Mouse (Mus musculus) stomach, postnatal 0 days (tissue): ENCODE data around the gene Ei24. TPM values are rescaled to one million over a fixed set of nuclear protein-coding genes. Genes with fewer than 3 reads are reported as not detected.
A peak's percentile ranks its signal among the peaks of the same experiment; 100 is the strongest.

Experiments used
- ATAC-seq: fragments of 200-750 bp; cut with Nextera tagmentation; 2 replicates; pipeline ENCODE4 v1.8.0; 2017; ENCODE audit not compliant: low FRiP score, low TSS enrichment
- DNase-seq: peaks from one replicate; pipeline ENCODE4 v3.0.0-alpha.2; 2016; ENCODE audit warnings: low spot score
- H3K27ac ChIP-seq: fragments of 300-500 bp; sonication (generic); replicated peaks from 2 replicates; pipeline ENCODE4 v1.5.1; 2014; ENCODE audit warnings: mild to moderate bottlenecking, control low read depth
- H3K27me3 ChIP-seq: fragments of 300-500 bp; sonication (generic); 2 replicates; pipeline ENCODE4 v1.6.1; 2014; ENCODE audit warnings: low read length; ENCODE audit not compliant: control insufficient read depth, insufficient read depth
- H3K36me3 ChIP-seq: fragments of 300-500 bp; sonication (generic); 2 replicates; pipeline ENCODE4 v1.6.1; 2014; ENCODE audit warnings: low read length, mixed read lengths; ENCODE audit not compliant: control insufficient read depth, insufficient read depth
- H3K4me1 ChIP-seq: fragments of 300-500 bp; sonication (generic); replicated peaks from 2 replicates; pipeline ENCODE4 v1.6.1; 2014; ENCODE audit warnings: antibody characterized with exemption; ENCODE audit not compliant: control insufficient read depth, insufficient read depth
- H3K4me2 ChIP-seq: fragments of 300-500 bp; sonication (generic); replicated peaks from 2 replicates; pipeline ENCODE4 v1.6.1; 2014; ENCODE audit warnings: low read depth, mild to moderate bottlenecking, control low read depth, moderate library complexity
- H3K4me3 ChIP-seq: fragments of 300-500 bp; sonication (generic); 2 replicates; pipeline ENCODE4 v1.5.1; 2014; ENCODE audit warnings: low read depth, low read length, control low read depth
- H3K9ac ChIP-seq: fragments of 300-500 bp; sonication (generic); 2 replicates; pipeline ENCODE4 v1.6.1; 2014; ENCODE audit warnings: mild to moderate bottlenecking, low read length, control low read depth, mixed read lengths
- H3K9me3 ChIP-seq: fragments of 300-500 bp; sonication (generic); 2 replicates; pipeline ENCODE4 v1.6.1; 2016; ENCODE audit warnings: low read length; ENCODE audit not compliant: control insufficient read depth
- CTCF ChIP-seq: IDR thresholded peaks from 2 replicates; pipeline ENCODE4 v1.5.1; 2016; ENCODE audit warnings: antibody characterized with exemption, low read depth, mild to moderate bottlenecking, moderate library complexity
- EP300 ChIP-seq: optimal IDR thresholded peaks from 2 replicates; pipeline ENCODE3; 2016; ENCODE audit warnings: antibody characterized with exemption
- WGBS: fragments of 180-500 bp; shearing (Covaris S2); extraction: QIAGEN DNeasy Blood & Tissue Kit; methylation state at CpG from one replicate; pipeline ENCODE4 v1.1.7; 2014; 5-methylcytosine and 5-hydroxymethylcytosine counted together
- polyA plus RNA-seq: library from polyadenylated mRNA; unstranded; fragments of >200 nt; fragmentation: Nextera tagmentation; extraction: Ambion mirVana; gene quantifications from 2 replicates; pipeline ENCODE4 v1.2.1, GENCODE M21; 2015

Gene Ei24
- polyA plus RNA-seq, 1 experiment from 2014 or later: 77.3 TPM

- Histone ChIP-seq H3K9ac (no peak overlapping the region), H3K4me3 (no peak overlapping the region), H3K4me1 (no peaks in the 10 kb centered on the region), H3K27me3 (no peaks in the 10 kb centered on the region), H3K4me2 (no peak overlapping the region), H3K27ac (no peak overlapping the region), H3K36me3 (no peaks in the 10 kb centered on the region), H3K9me3 (no peaks in the 10 kb centered on the region)
- no peak for TF ChIP-seq CTCF
- no peak for TF ChIP-seq EP300
- 97% methylated on average over 1 of the region's 1 CpGs for WGBS
- DNase-seq: no peak
- ATAC-seq: no peak
These were observed 28.2 kb downstream of the Ei24 start for GRCm38 (mm10) chr9:36769048-36769413.

DNA sequence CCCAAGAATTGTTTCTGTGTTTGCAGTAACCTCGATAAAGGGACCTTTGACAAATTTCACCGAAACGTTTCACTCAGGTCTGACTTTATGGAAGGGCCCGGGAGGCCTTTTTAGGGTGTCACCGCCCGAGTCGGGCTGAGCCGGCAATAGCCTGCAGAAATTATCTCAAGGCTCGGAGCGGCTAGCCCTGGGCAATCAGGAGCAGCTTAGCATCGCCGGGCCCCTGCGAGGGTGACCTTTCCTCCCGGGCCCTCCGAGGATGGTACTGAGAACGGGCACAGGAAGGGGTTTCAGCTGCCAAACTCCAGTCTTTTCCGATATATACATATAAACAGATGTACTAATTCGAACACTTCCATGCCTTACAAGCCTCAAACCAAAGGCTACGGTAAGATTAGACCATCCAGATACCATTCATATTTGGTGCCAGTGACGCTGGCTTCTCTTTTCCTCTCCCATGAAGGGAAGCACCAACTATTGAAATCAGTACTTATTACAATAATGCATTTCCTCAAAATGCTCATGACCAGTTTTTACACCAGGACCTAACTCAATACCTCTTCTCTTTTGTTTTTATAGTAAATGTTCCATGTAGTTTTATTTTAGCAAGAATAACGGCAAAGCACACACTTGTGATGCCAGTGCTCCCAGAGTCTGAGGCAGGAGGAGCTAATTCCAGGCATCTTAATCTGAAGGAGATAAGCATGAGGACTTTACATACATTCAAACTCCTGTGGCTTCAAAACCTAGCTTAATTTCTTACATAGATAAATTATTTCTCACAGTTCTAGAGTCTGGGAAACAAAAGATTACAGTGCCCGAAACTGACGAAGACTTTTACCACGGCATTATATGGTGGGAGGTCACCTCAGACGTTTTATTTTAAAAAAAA, 28.8 kb downstream of the Ei24 start:
- H3K9me3 ChIP-seq: no peaks in the 10 kb centered on the region
- peak overlapping the region; percentile 83 for H3K9ac ChIP-seq
- peak; percentile 43 for DNase-seq
- peak; percentile 17; the same call in 1 of the 2 replicates for ATAC-seq
- no peaks in the 10 kb centered on the region for H3K4me1 ChIP-seq
- 0 out of 2 replicates have a peak, but pooled peaks cover 4% of the 10 kb centered on the region for H3K36me3 ChIP-seq
- TF ChIP-seq CTCF: no peak
- no peak for TF ChIP-seq EP300
- H3K4me3 ChIP-seq: peak overlapping the region; percentile 69
- H3K27ac ChIP-seq: peak overlapping the region; percentile 95
- peak overlapping the region; percentile 88 for H3K4me2 ChIP-seq
- no peaks in the 10 kb centered on the region for H3K27me3 ChIP-seq
- 10% methylated on average over 25 of the region's 25 CpGs for WGBS

DNA sequence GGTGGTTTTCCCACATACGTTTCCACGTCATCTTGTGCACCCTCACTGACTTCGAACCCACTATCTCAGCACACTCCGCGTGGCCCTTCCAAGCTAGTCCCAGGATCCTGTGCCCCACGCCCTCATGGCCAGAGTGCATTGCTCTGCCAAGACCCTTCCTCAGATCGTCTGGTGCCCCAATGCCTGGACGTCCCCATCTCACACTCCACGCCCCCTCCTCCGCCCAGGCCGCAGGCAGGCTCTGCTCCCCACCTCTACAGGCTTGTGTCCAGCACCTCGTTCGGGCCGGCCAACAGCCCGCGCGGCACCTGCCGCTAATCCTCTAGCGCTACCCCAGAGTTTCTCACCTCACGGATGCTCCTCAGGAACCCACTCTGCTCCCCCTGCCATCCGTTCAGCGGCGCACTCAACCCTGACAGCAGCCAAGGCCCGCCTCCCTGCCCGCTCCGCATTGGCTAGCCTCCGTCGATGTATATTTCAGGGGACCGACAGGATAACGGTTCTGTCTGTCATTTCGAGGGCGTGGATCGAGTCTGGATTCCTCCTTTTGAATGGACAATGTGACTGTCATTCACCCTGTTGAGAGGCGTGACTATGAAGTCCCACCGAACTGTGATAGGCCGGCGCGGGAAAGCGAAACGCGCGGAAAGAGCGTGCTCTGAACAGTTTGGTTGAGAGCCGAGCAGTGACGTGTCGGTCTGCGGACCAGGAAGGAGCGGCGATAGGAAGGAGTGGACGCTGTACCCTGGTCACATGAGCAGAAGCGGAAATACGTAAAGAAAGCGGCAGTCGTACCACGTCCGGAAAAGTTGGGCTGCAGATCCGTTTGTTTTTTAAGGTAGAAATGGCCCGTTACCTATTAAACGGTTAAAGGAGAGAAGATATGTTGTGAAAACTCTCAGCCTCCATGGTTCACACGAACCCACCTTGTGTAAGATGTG, 29.7 kb downstream of the Ei24 start, which contains the start of gene Stt3a:
Gene Stt3a, minus strand, starts transcription at position 477 of the 941 bp plus-strand sequence.
- no peaks in the 10 kb centered on the region for H3K9me3 ChIP-seq
- H3K4me1 ChIP-seq: no peaks in the 10 kb centered on the region
- H3K27me3 ChIP-seq: no peaks in the 10 kb centered on the region
- H3K4me3 ChIP-seq: peak within 1 kb of the TSS; percentile 98
- under 1% methylated on average over 60 of the region's 60 CpGs for WGBS
- ATAC-seq (peak; percentile 100), DNase-seq (peak; percentile 99)
- H3K36me3 ChIP-seq: 0 out of 2 replicates have a peak, but pooled peaks cover 5% of the 10 kb centered on the region
- TF ChIP-seq EP300 (no peak), CTCF (peak; percentile 16; the same call in 1 of the 2 replicates)
- H3K27ac ChIP-seq: peak within 1 kb of the TSS; percentile 95
- peak within 1 kb of the TSS; percentile 88 for H3K4me2 ChIP-seq
- peak within 1 kb of the TSS; percentile 89 for H3K9ac ChIP-seq

GRCm38 (mm10) chr9:36764378-36764777, 32.8 kb downstream of the Ei24 start:
- Histone ChIP-seq H3K4me2 (no peak overlapping the region), H3K9ac (no peak overlapping the region), H3K4me1 (no peaks in the 10 kb centered on the region), H3K4me3 (no peak overlapping the region), H3K27ac (no peak overlapping the region), H3K36me3 (peaks cover 11% of the 10 kb centered on the region; the same call in 1 of the 2 replicates), H3K27me3 (no peaks in the 10 kb centered on the region), H3K9me3 (no peaks in the 10 kb centered on the region)
- 91% methylated on average over 1 of the region's 1 CpGs for WGBS
- ATAC-seq: no peak
- no peak for DNase-seq
- TF ChIP-seq CTCF: no peak
- no peak for TF ChIP-seq EP300

Other genes starting within 250 kb of the Ei24 start
- not detected in 2 replicates for gene Gm17689, start 214.8 kb downstream of the Ei24 start, polyA plus RNA-seq
- gene A630095E13Rik, start 154.0 kb downstream of the Ei24 start, polyA plus RNA-seq: not detected in 2 replicates
- 0.05 TPM in 1 of 2 replicates, not detected in the other for gene Acrv1, start 104.2 kb downstream of the Ei24 start, polyA plus RNA-seq
- 8.1 and 9.3 TPM in 2 replicates for gene Chek1, start 70.3 kb downstream of the Ei24 start, polyA plus RNA-seq
- gene Stt3a, start 29.7 kb downstream of the Ei24 start, polyA plus RNA-seq: 177 and 193 TPM in 2 replicates
- 6.8 and 9.0 TPM in 2 replicates for gene Fez1, start 24.5 kb upstream of the Ei24 start, polyA plus RNA-seq